Mouse (Mus musculus) thymus, adult 2 months (tissue): ENCODE data around the gene Pla2g2d.

Experiments used
- CTCF ChIP-seq: fragments of 200-500 bp; IDR thresholded peaks from 2 replicates; pipeline ENCODE4 v1.5.1; 2012; ENCODE audit warnings: mild to moderate bottlenecking, control low read depth, low read length, moderate library complexity, borderline replicate concordance; ENCODE audit not compliant: control insufficient read depth, poor library complexity, insufficient read depth; ENCODE audit errors: extremely low read depth
- POLR2A ChIP-seq: fragments of 200-500 bp; IDR thresholded peaks from 2 replicates; pipeline ENCODE4 v1.6.1; 2012; ENCODE audit warnings: mild to moderate bottlenecking, low read length, control low read depth, moderate library complexity; ENCODE audit not compliant: control insufficient read depth, poor library complexity, insufficient read depth; ENCODE audit errors: extremely low read depth

- no peak for TF ChIP-seq POLR2A
- TF ChIP-seq CTCF = no peak
Observed at GRCm38 (mm10) chr4:138725751-138726150, 49.8 kb upstream of the Pla2g2d start.
